ENCODE assay signal across 30 mouse cellular contexts in genomic region chr12:59137031-59137430, GRCm38 (mm10).
"Had no signal": no experiment of that assay in that cellular context is flagged by ENCODE, and none has a peak within 500 bp of the region (broad histone marks: within the 10 kb centered on the region; RNA-seq: fewer than 3 reads in every experiment).

No protein-coding gene starts in this region.

- H3K27ac ChIP-seq: limb, embryonic 10.5 days; limb, embryonic 12.5 days; limb, embryonic 13.5 days; limb, embryonic 15.5 days; liver, embryonic 13.5 days; liver, embryonic 14.5 days; liver, embryonic 15.5 days; lung, embryonic 15.5 days; macrophage; midbrain, embryonic 10.5 days; midbrain, embryonic 12.5 days; midbrain, embryonic 13.5 days; midbrain, embryonic 15.5 days; neural tube, embryonic 12.5 days had no signal

- H3K9ac ChIP-seq: limb, embryonic 12.5 days; limb, embryonic 13.5 days; limb, embryonic 15.5 days; liver, embryonic 12.5 days; liver, embryonic 13.5 days; liver, embryonic 14.5 days; liver, embryonic 15.5 days; liver, postnatal 0 days; lung, embryonic 14.5 days; lung, embryonic 15.5 days; midbrain, embryonic 12.5 days; midbrain, embryonic 13.5 days; midbrain, embryonic 15.5 days; neural tube, embryonic 12.5 days had no signal

- H3K9me3 ChIP-seq: limb, embryonic 10.5 days; limb, embryonic 12.5 days; limb, embryonic 13.5 days; limb, embryonic 15.5 days; liver, embryonic 12.5 days; liver, embryonic 13.5 days; liver, embryonic 15.5 days; lung, embryonic 15.5 days; megakaryocyte, embryonic 14.5 days; midbrain, embryonic 10.5 days; midbrain, embryonic 12.5 days; midbrain, embryonic 13.5 days; midbrain, embryonic 15.5 days; neural tube, embryonic 12.5 days had no signal

- H3K4me2 ChIP-seq: limb, embryonic 12.5 days; limb, embryonic 13.5 days; limb, embryonic 15.5 days; liver, embryonic 11.5 days; liver, embryonic 15.5 days; lung, embryonic 14.5 days; lung, embryonic 15.5 days; midbrain, embryonic 12.5 days; midbrain, embryonic 13.5 days; midbrain, embryonic 15.5 days; neural tube, embryonic 12.5 days had no signal

- ATAC-seq: liver, embryonic 12.5 days; liver, postnatal 0 days; lung, postnatal 0 days; midbrain, embryonic 13.5 days; midbrain, embryonic 15.5 days; midbrain, embryonic 16.5 days had no signal

- DNase-seq: left cerebral cortex, postnatal 4 days; liver; liver, embryonic 13.5 days; liver, postnatal 0 days; lung, adult 18-20 months; lung, adult 2 months; lung, embryonic 14.5 days; lung, postnatal 10 days; lung, postnatal 14 days; lung, postnatal 36 days; lung, postnatal 4 days had no signal

- H3K27me3 ChIP-seq: limb, embryonic 12.5 days; limb, embryonic 13.5 days; limb, embryonic 15.5 days; liver, embryonic 12.5 days; liver, embryonic 13.5 days; liver, embryonic 15.5 days; lung, embryonic 15.5 days; megakaryocyte, embryonic 14.5 days; midbrain, embryonic 12.5 days; midbrain, embryonic 13.5 days; midbrain, embryonic 15.5 days; neural tube, embryonic 12.5 days had no signal

- H3K4me3 ChIP-seq: limb, embryonic 10.5 days; limb, embryonic 12.5 days; limb, embryonic 13.5 days; limb, embryonic 15.5 days; liver, embryonic 12.5 days; liver, embryonic 13.5 days; liver, embryonic 15.5 days; lung, embryonic 15.5 days; megakaryocyte, embryonic 14.5 days; midbrain, embryonic 10.5 days; midbrain, embryonic 12.5 days; midbrain, embryonic 13.5 days; midbrain, embryonic 15.5 days; myocyte; neural tube, embryonic 12.5 days had no signal
